Mouse (Mus musculus) ES-Bruce4 (cell line): ENCODE measurements around the gene 2310033P09Rik. TPM values are rescaled to one million over a fixed set of nuclear protein-coding genes. Genes with fewer than 3 reads are reported as not detected.

ENCODE experiments used
- H3K27ac ChIP-seq: 2 replicates; pipeline ENCODE4 v1.5.1; 2012; ENCODE audit warnings: low read length, inconsistent platforms; ENCODE audit not compliant: insufficient read depth
- H3K27me3 ChIP-seq: 2 replicates; pipeline ENCODE4 v1.6.1; 2012; ENCODE audit warnings: mild to moderate bottlenecking, low read length, inconsistent platforms; ENCODE audit not compliant: control insufficient read depth, poor library complexity, insufficient read depth, severe bottlenecking
- H3K36me3 ChIP-seq: 2 replicates; pipeline ENCODE4 v1.6.1; 2012; ENCODE audit warnings: inconsistent platforms, mild to moderate bottlenecking, low read length, moderate library complexity; ENCODE audit not compliant: control insufficient read depth, poor library complexity, insufficient read depth, severe bottlenecking
- H3K4me1 ChIP-seq: one replicate; pipeline ENCODE4 v1.8.1; 2011; ENCODE audit warnings: low read length; ENCODE audit not compliant: control insufficient read depth, insufficient read depth
- H3K4me3 ChIP-seq: 2 replicates; pipeline ENCODE4 v1.5.1; 2011; ENCODE audit warnings: low read depth, mild to moderate bottlenecking, low read length
- H3K9ac ChIP-seq: 2 replicates; pipeline ENCODE4 v1.6.1; 2012; ENCODE audit warnings: low read depth, mild to moderate bottlenecking, inconsistent platforms; ENCODE audit not compliant: poor library complexity, severe bottlenecking
- H3K9me3 ChIP-seq: replicated peaks from 2 replicates; pipeline ENCODE4 v1.6.1; 2012; ENCODE audit warnings: mild to moderate bottlenecking, low read length, inconsistent platforms; ENCODE audit not compliant: control insufficient read depth, poor library complexity, insufficient read depth, severe bottlenecking
- CTCF ChIP-seq: IDR thresholded peaks from one replicate; pipeline ENCODE4 v1.8.1; 2011; ENCODE audit warnings: low read depth, low read length
- EP300 ChIP-seq: IDR thresholded peaks from 2 replicates; pipeline ENCODE4 v1.6.1; 2011; ENCODE audit warnings: low read depth, low read length; ENCODE audit not compliant: insufficient read depth
- POLR2A ChIP-seq: IDR thresholded peaks from one replicate; pipeline ENCODE4 v1.8.1; 2011; ENCODE audit warnings: low read length; ENCODE audit not compliant: insufficient read depth
- polyA plus RNA-seq: library from polyadenylated mRNA; stranded (reverse); fragments of >200 nt; gene quantifications from 2 replicates; pipeline ENCODE4 v1.2.4, GENCODE M21; 2011; ENCODE audit warnings: low read depth; ENCODE audit not compliant: missing spikeins, insufficient read depth, insufficient read length

The 2310033P09Rik gene
- polyA plus RNA-seq, 1 experiment = 14.3 TPM

GRCm38 (mm10) chr11:59224025-59224424 lies 15.9 kb downstream of the 2310033P09Rik start:
- TF ChIP-seq POLR2A = no peak
- TF ChIP-seq EP300 = no peak
- no peak for TF ChIP-seq CTCF
- H3K27me3 ChIP-seq = no peaks in the 10 kb centered on the region
- H3K4me1 ChIP-seq = peaks cover 5% of the 10 kb centered on the region
- H3K36me3 ChIP-seq = peaks cover 17% of the 10 kb centered on the region; the same call in 1 of the 2 replicates
- no peak overlapping the region for H3K9ac ChIP-seq
- no peak overlapping the region for H3K4me3 ChIP-seq
- no peak overlapping the region for H3K27ac ChIP-seq
- no peaks in the 10 kb centered on the region for H3K9me3 ChIP-seq

- Histone ChIP-seq H3K27ac (no peak overlapping the region), H3K4me1 (peaks cover 5% of the 10 kb centered on the region), H3K9me3 (no peaks in the 10 kb centered on the region), H3K36me3 (peaks cover 16% of the 10 kb centered on the region; the same call in 1 of the 2 replicates), H3K27me3 (no peaks in the 10 kb centered on the region), H3K9ac (no peak overlapping the region), H3K4me3 (no peak overlapping the region)
- TF ChIP-seq POLR2A (no peak), CTCF (no peak), EP300 (no peak)
Observed at GRCm38 (mm10) chr11:59224470-59224869, 16.3 kb downstream of the 2310033P09Rik start.

DNA sequence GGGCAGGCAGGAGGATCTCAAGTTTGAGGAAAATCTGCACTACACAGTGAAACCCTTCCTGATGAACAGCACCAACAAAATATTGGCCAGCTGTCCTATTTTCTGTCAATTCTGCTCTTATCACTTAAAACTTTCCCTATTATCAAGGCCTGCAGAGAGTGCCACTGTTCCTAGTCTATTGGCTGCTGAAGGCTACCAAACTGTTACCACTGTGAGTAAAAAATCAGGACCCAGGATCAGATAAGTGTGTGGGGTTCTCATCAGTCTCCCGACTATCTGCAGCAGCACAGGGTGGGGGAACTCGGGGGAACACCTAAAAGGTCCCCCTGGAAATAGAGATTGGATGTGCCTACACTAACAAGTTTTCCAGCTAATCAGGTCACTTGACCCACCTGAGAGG lies 17.0 kb downstream of the 2310033P09Rik start:
- Histone ChIP-seq H3K4me1 (peaks cover 5% of the 10 kb centered on the region), H3K9me3 (no peaks in the 10 kb centered on the region), H3K4me3 (no peak overlapping the region), H3K9ac (no peak overlapping the region), H3K27me3 (no peaks in the 10 kb centered on the region), H3K27ac (no peak overlapping the region), H3K36me3 (peaks cover 11% of the 10 kb centered on the region; the same call in 1 of the 2 replicates)
- no peak for TF ChIP-seq POLR2A
- no peak for TF ChIP-seq EP300
- no peak for TF ChIP-seq CTCF

DNA sequence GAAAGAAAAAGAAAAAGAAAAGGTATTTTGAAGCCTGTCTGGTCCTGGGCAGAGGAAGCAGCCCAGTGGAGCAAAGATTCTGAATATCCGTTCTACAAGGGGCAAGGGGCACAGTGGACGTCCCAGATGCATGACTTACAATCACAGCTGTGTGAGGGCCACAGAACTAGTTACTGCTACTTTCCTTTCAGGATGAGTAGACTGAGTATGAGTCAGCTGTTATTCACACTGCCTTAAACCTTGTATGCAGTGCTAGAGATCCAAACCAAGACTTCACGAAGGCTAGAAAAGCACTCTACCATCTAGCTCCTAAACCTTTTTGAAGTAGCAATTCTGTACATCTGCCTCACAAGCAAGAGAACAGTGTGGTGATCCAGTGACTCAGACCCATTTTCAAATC lies 18.1 kb downstream of the 2310033P09Rik start:
- no peaks in the 10 kb centered on the region for H3K27me3 ChIP-seq
- TF ChIP-seq CTCF = no peak
- TF ChIP-seq EP300 = no peak
- no peak for TF ChIP-seq POLR2A
- H3K9ac ChIP-seq = peak overlapping the region; percentile 99
- H3K27ac ChIP-seq = no peak overlapping the region
- 0 out of 2 replicates have a peak, but pooled peaks cover 7% of the 10 kb centered on the region for H3K36me3 ChIP-seq
- no peak overlapping the region for H3K4me3 ChIP-seq
- H3K4me1 ChIP-seq = peaks cover 5% of the 10 kb centered on the region
- no peaks in the 10 kb centered on the region for H3K9me3 ChIP-seq

- TF ChIP-seq POLR2A (no peak), EP300 (no peak), CTCF (no peak)
- H3K4me1 ChIP-seq = peaks cover 5% of the 10 kb centered on the region
- no peaks in the 10 kb centered on the region for H3K27me3 ChIP-seq
- peak overlapping the region; percentile 99 for H3K9ac ChIP-seq
- H3K36me3 ChIP-seq = 0 out of 2 replicates have a peak, but pooled peaks cover 7% of the 10 kb centered on the region
- H3K27ac ChIP-seq = no peak overlapping the region
- no peaks in the 10 kb centered on the region for H3K9me3 ChIP-seq
- H3K4me3 ChIP-seq = peak overlapping the region; percentile 83
Observed at GRCm38 (mm10) chr11:59226787-59227603, 18.9 kb downstream of the 2310033P09Rik start.

- Histone ChIP-seq H3K9ac (peak overlapping the region; percentile 99), H3K4me1 (peaks cover 5% of the 10 kb centered on the region)
Observed at GRCm38 (mm10) chr11:59227604-59228121, 19.5 kb downstream of the 2310033P09Rik start.

More at GRCm38 (mm10) chr11:59227604-59228121, 19.5 kb downstream of the 2310033P09Rik start:
- no peaks in the 10 kb centered on the region for H3K27me3 ChIP-seq
- no peaks in the 10 kb centered on the region for H3K9me3 ChIP-seq
- TF ChIP-seq EP300 (no peak), POLR2A (no peak), CTCF (no peak)
- H3K36me3 ChIP-seq = 0 out of 2 replicates have a peak, but pooled peaks cover 7% of the 10 kb centered on the region
- peak overlapping the region; percentile 37; the same call in 1 of the 2 replicates for H3K27ac ChIP-seq
- H3K4me3 ChIP-seq = peak overlapping the region; percentile 83
